Mouse (Mus musculus) left cerebral cortex, adult 2 months (tissue): ENCODE data around the gene Zfp408. TPM values are rescaled to one million over a fixed set of nuclear protein-coding genes. Genes with fewer than 3 reads are reported as not detected.
"Not testable (repeated sequence)": the region's sequence is repeated elsewhere in the genome, so short reads cannot be mapped to it uniquely, and the experiment has no call there.

Experiments used
- DNase-seq, 2 experiments: peaks; one replicate each; pipeline ENCODE4 v3.0.0; 2021 to 2022; ENCODE audit warnings: low spot score in 2 of 2, mixed read lengths in 1 of 2; ENCODE audit errors: extremely low spot score in 1 of 2
- H3K27ac ChIP-seq: fragments of 200-600 bp; 2 replicates; pipeline ENCODE4 v1.8.1; 2022
- H3K4me3 ChIP-seq: fragments of 200-600 bp; 2 replicates; pipeline ENCODE4 v1.8.1; 2022
- CTCF ChIP-seq: fragments of 200-600 bp; IDR thresholded peaks from 2 replicates; pipeline ENCODE4 v1.8.1; 2022; ENCODE audit warnings: antibody characterized with exemption, mild to moderate bottlenecking, moderate library complexity
- intact Hi-C: fragments of 180-260 bp; cut with DNase I; formaldehyde crosslinking; loops from one replicate; pipeline ENCODE4 v1.15.1; 2025
- total RNA-seq, 2 experiments: library from RNA; stranded (reverse); gene quantifications; 2 replicates each; pipeline ENCODE4 v1.2.3; 2021

Zfp408 gene
- total RNA-seq, 2 experiments from 2014 or later: 11.7 TPM

DNA sequence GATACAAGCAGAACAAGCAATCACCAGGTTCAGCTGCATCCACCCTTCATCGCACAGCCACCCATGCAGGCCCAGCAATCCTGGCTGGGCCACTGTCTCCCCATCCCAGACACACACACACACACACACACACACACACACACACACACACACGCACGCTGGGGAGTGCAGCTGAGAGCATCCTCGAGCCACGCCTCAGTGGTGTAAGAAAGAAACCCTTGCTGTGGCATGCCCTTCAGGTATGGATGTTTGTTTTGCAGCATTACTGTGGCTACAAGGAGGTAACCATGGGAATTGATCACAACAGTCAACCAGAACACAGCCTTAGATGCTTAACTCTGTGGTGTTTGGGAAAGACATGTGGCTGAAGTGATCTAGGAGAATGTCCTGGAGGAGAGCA, 17.3 kb downstream of the Zfp408 start:
- Histone ChIP-seq H3K27ac (no peak overlapping the region), H3K4me3 (no peak overlapping the region)
- DNase-seq: no peak
- no peak for TF ChIP-seq CTCF
- intact Hi-C loops: no loop called here

DNA sequence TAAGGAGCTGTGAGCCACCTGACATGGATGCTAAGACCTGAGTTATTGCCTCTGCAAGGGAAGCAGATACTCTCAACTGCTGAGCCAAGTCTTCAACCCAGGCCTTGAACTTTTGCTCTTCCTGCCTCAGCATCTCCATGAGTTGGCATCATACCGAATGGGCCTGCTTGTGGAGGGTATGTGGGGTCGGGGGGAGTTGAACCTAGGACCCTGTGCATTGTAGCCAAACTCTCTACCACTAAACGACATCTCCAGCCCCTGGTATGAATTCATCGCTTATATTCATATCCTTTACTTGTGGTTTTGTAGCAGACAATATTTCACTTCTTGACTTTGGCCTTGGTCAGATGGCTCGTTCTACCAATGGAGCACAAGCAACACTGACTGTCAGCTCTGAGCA, 17.8 kb downstream of the Zfp408 start:
- H3K27ac ChIP-seq: no peak overlapping the region
- intact Hi-C loops: no loop called here
- H3K4me3 ChIP-seq: no peak overlapping the region
- DNase-seq: no peak
- no peak for TF ChIP-seq CTCF

DNA sequence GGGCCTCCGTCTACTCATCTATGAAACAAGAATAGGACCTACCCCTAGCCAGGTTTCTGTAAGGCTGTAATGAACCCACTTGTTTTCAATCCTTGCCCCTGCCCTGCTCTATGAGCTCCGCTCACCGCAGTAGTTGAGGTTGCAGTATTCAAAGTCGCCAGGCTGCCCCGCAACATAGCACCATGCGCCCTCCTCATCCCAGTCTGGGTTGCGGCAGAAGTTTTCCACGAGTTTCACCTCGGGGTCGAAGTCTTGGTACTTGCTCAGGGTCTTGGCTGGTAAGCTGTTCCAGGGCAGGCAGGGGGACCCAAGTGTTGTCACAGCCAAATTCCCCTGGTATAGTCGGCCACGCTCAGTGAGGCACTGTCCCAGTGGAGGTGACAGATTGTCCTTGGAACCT, 19.2 kb downstream of the Zfp408 start:
- DNase-seq: no peak
- H3K27ac ChIP-seq: no peak overlapping the region
- no peak for TF ChIP-seq CTCF
- no peak overlapping the region for H3K4me3 ChIP-seq
- intact Hi-C loops: no loop called here

DNA sequence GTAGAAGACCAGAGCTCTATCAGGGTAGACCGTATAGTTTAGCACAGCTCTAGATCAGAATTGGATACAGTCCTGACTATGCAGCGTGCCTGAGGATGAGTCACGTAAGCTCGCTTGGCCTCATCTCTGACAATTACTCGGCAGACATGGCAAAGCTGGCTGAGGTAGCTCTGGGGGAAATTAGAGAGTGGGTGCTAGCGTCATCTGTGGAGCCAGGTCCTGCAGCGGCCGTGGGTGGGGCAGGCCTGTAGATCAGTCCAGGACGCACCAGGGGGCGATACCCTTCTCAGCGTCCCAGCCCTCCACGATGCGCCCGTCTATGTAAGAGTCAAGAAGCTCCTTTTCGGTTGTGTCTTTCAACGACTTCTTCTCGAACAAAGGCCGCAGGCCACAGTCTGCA, 19.9 kb downstream of the Zfp408 start:
- intact Hi-C loops: no loop called here
- H3K27ac ChIP-seq: no peak overlapping the region
- H3K4me3 ChIP-seq: no peak overlapping the region
- DNase-seq: peak in 1 of 2 experiments; percentile 40
- TF ChIP-seq CTCF: no peak; the same call in 1 of the 2 replicates

DNA sequence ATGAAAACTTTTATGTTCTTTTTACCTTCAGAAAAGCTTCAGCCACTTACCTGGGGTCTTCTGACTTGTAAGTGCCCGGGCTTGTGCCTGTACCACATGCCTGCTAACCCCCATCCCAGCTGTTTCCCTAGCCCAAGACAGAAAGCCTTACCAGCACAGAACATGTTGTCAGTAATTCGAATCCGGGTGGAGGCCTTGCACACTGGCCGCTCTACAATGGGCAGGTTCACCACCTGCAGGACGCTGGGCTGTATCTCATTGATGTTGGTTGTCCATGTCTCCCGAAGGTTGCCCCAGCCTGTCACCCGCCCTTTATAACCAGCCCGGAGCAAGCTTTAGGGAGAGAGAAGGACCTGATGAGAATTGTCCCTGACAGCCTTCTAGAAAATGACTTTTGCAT, 21.4 kb downstream of the Zfp408 start:
- intact Hi-C loops: no loop called here
- DNase-seq: no peak
- H3K27ac ChIP-seq: no peak overlapping the region
- no peak for TF ChIP-seq CTCF
- no peak overlapping the region for H3K4me3 ChIP-seq

DNA sequence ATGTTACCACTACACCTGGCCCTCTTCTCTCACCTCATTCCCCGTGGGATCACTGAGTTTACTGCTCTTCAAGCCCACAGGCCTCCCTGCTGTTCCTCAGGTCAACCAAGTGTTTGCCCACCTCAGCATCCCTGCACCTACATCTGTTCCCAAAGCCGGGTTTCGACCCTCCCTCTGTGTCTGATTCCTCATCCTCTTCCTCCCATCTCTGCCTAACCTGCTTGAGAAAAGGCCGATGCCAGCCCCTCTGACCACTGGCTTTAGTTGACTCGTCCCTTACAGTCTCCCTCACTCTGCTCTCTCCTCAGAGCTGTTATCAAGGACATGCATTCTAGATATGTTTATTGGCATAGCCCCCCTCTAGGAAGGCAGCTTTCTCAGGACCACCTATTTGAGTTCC, 22.1 kb downstream of the Zfp408 start:
- intact Hi-C loops: no loop called here
- no peak for DNase-seq
- no peak overlapping the region for H3K4me3 ChIP-seq
- no peak overlapping the region for H3K27ac ChIP-seq
- no peak for TF ChIP-seq CTCF

DNA sequence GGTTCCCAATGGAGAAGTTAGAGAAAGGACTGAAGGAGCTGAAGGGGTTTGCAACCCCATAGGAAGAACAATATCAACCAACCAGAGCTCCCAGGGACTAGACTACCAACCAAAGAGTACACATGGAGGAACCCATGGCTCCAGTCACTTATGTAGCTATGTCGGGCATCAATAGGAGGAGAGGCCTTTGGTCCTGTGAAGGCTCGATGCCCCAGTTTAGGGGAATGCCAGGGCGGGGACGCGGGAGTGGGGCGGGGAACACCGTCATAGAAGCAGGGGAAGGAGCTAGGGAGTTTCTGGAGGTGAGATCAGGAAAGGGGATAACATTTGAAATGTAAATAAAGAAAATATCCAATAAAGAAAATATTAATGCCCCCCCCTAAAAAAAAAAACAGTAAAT, 26.2 kb downstream of the Zfp408 start:
- H3K4me3 ChIP-seq, H3K27ac ChIP-seq, DNase-seq, intact Hi-C loops: not testable (repeated sequence)

DNA sequence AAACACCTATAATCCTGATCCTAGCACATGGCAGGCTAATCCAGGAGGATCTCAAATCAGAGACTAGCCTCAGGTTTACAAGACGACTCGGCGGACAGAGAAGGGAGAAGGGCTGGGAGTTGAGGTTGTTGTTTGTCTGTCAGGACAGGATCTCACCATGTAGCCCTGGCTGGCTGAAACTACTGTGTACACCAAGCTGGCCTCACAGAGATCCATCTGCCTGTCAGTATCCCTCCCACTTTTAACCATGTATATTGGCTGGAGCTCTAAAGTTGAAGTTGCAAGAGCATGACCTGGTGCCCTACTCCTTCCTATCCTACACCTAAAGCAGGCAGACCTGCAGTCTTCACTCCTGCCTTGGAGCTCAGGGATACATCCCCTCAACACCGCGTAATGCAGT, 27.2 kb downstream of the Zfp408 start:
- no peak for DNase-seq
- Histone ChIP-seq H3K4me3 (no peak overlapping the region), H3K27ac (no peak overlapping the region)
- TF ChIP-seq CTCF: no peak
- intact Hi-C loops: no loop called here

DNA sequence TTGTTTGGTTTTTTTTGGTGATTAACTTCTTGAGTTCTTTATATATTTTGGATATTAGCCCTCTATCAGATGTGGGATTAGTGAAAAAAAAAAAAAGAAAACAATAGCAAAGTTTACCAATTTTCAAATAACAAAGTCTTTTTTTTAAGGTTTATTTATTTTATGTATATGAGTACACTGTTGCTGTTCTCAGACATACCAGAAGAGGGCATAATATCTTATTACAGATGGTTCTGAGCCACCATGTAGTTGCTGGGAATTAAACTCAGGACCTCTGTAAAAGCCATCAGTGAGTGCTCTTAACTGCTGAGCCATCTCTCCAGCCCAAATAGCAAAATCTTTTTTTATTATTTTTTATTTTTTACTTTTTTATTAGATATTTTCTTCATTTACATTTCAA, 40.2 kb downstream of the Zfp408 start:
- H3K27ac ChIP-seq, H3K4me3 ChIP-seq, DNase-seq, intact Hi-C loops: not testable (repeated sequence)
- TF ChIP-seq CTCF: peak; percentile 21

DNA sequence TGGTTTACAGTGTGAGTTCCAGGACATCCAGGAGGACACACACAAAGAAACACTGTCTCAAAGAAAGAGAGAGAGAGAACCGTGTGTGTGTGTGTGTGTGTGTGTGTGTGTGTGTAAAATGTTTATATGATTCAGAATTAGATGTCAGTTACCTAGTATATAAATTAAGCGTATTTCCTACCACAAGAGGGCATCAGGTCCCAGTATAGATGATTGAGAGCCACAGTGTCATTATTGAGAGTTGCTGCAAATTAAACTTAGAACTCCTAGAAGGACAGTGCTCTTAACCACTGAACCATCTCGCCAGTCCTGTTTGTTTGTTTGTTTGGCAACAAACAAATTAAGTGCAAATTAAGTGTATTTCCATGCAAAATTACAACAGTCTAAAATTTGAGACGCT, 47.2 kb downstream of the Zfp408 start:
- intact Hi-C loops: no loop called here
- DNase-seq: no peak
- TF ChIP-seq CTCF: peak; percentile 24
- Histone ChIP-seq H3K27ac (no peak overlapping the region), H3K4me3 (no peak overlapping the region)

DNA sequence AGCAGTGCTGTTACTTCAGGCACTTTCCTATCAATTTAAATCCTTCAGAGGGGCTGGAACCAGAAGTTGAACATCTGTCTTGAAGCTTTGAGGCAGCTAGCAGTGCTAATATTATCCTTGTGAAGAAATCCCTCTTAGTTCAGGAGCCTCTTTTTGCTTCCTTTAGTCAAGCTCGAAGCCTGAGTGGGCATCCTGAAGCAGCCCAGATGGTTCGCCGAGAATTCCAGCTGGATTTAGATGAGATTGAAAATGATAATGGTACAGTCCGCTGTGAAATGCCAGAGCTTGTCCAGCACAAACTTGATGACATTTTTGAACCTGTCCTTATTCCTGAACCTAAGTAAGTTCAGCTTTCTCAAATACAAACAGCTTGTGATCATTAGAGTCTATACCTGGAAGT, 49.1 kb downstream of the Zfp408 start:
- DNase-seq: no peak
- Histone ChIP-seq H3K4me3 (no peak overlapping the region), H3K27ac (0 out of 2 replicates have a peak overlapping the region, but pooled peaks have one; percentile 24)
- TF ChIP-seq CTCF: no peak
- intact Hi-C loops: no loop called here

Other genes with a start within 250 kb of the Zfp408 start
- 100 to 1,000 TPM in 1 of 2 experiments, 10 to 100 TPM in 1; 90.6 to 107 TPM for gene 1110051M20Rik, start 205.1 kb downstream of the Zfp408 start, total RNA-seq
- gene Lrp4, start 192.3 kb downstream of the Zfp408 start, total RNA-seq: 10 to 100 TPM; 25.3 to 27.3 TPM
- gene Ckap5, start 123.0 kb downstream of the Zfp408 start, total RNA-seq: 100 to 1,000 TPM; 120 to 134 TPM
- under 1 TPM in 1 of 2 experiments, not detected in 1; 0.14 TPM for gene F2, start 13.4 kb downstream of the Zfp408 start, total RNA-seq
- 10 to 100 TPM; 74.2 to 80.4 TPM for gene Arhgap1, start 69 bp upstream of the Zfp408 start, total RNA-seq
- gene Atg13, start 60.8 kb upstream of the Zfp408 start, total RNA-seq: 10 to 100 TPM; 83.7 to 84.1 TPM
- 1 to 10 TPM; 4.9 to 6.5 TPM for gene Harbi1, start 61.1 kb upstream of the Zfp408 start, total RNA-seq
- 10 to 100 TPM; 55.9 to 56.3 TPM for gene Ambra1, start 80.3 kb upstream of the Zfp408 start, total RNA-seq